Mouse (Mus musculus): ENCODE data around the gene Rpl36-ps4. TPM values are rescaled to one million over a fixed set of nuclear protein-coding genes. Genes with fewer than 3 reads are reported as not detected.

Rpl36-ps4 gene
- polyA plus RNA-seq (2012; rRNA removed) = not detected in 2 replicates

DNA sequence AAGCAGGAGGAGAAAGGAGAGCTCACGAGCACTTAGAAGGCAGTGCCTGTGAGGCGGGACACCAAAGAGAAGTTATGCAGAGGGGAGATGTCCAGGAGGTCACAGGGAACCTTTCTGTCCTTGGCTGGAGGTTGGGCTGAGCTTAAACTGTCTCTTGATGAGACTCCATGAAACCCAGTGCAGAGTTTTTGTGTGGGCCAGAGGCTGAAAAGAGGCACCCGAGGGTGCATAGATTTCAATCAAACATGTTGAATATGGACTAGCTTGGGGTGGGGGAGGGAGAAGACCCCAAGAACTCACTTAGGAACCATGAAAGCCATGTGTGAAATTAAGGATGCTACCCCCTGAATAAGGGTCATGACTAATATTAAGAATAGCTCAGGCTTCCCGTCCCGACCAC lies at the start of gene Rpl36-ps4:
TSS of gene Rpl36-ps4 (plus strand) at position 301 of the 400 bp plus-strand sequence.

Other genes with a start within 250 kb of the Rpl36-ps4 start
- gene Msh2, start 248.6 kb upstream of the Rpl36-ps4 start, polyA plus RNA-seq (2012; rRNA removed) = 4.8 and 6.6 TPM in 2 replicates
- gene Kcnk12, start 123.0 kb upstream of the Rpl36-ps4 start, polyA plus RNA-seq (2012; rRNA removed) = 0.31 and 0.40 TPM in 2 replicates
- 2.2 and 2.9 TPM in 2 replicates for gene Msh6, start 54.1 kb downstream of the Rpl36-ps4 start, polyA plus RNA-seq (2012; rRNA removed)
- 6.4 and 9.7 TPM in 2 replicates for gene Fbxo11, start 144.3 kb downstream of the Rpl36-ps4 start, polyA plus RNA-seq (2012; rRNA removed)